Mouse (Mus musculus) bone marrow macrophage, adult 2 months (primary cell): ENCODE measurements around the gene Rcc1l. TPM values are rescaled to one million over a fixed set of nuclear protein-coding genes. Genes with fewer than 3 reads are reported as not detected.

ENCODE experiments used
- H3K27ac ChIP-seq: 2 replicates; pipeline ENCODE4 v1.5.1; 2012; ENCODE audit warnings: low read depth, low read length; ENCODE audit not compliant: insufficient read depth
- H3K4me1 ChIP-seq: 2 replicates; pipeline ENCODE4 v1.6.1; 2012; ENCODE audit warnings: low read length; ENCODE audit not compliant: control insufficient read depth, insufficient read depth
- H3K4me3 ChIP-seq: 2 replicates; pipeline ENCODE4 v1.5.1; 2012; ENCODE audit warnings: mild to moderate bottlenecking, low read length, moderate library complexity; ENCODE audit not compliant: insufficient read depth
- CTCF ChIP-seq: IDR thresholded peaks from 2 replicates; pipeline ENCODE4 v1.5.1; 2012; ENCODE audit warnings: low read depth, mild to moderate bottlenecking, low read length, moderate library complexity
- POLR2A ChIP-seq: IDR thresholded peaks from 2 replicates; pipeline ENCODE4 v1.6.1; 2012; ENCODE audit warnings: mild to moderate bottlenecking, low read depth, low read length, borderline replicate concordance
- polyA plus RNA-seq: library from polyadenylated mRNA; stranded (reverse); fragments of >200 nt; gene quantifications from 2 replicates; pipeline ENCODE4 v1.2.4, GENCODE M21; 2012; ENCODE audit not compliant: missing spikeins, insufficient read depth, insufficient read length

The Rcc1l gene
- polyA plus RNA-seq, 1 experiment: 4.9 TPM

- H3K4me1 ChIP-seq: peaks cover 5% of the 10 kb centered on the region
- no peak overlapping the region for H3K27ac ChIP-seq
- TF ChIP-seq CTCF: no peak; the same call in 1 of the 2 replicates
- no peak for TF ChIP-seq POLR2A
- no peak overlapping the region for H3K4me3 ChIP-seq
Observed at GRCm38 (mm10) chr5:134147194-134147753, 29.3 kb downstream of the Rcc1l start.

DNA sequence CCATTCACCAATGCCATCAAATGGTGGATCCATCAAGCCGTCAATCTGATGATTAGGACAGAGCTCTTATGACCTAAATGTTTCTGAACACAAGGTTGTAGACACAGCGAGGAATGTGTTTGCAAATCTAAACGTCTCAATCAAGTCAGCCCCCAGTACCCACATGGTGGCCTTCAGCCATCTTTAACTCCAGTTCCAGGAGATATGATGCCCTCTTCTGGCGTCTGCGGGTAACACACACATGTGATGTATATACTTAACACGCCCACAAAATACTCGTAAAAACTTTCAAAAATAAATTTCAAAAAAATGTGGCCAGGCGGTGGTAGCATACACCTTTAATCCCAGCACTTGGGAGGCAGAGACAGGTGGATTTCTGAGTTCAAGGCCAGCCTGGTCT, 31.6 kb downstream of the Rcc1l start:
- H3K27ac ChIP-seq: no peak overlapping the region
- H3K4me3 ChIP-seq: no peak overlapping the region
- no peak for TF ChIP-seq CTCF
- TF ChIP-seq POLR2A: no peak
- H3K4me1 ChIP-seq: peaks cover 5% of the 10 kb centered on the region

- TF ChIP-seq POLR2A (no peak), CTCF (no peak)
- Histone ChIP-seq H3K27ac (no peak overlapping the region), H3K4me1 (peaks cover 4% of the 10 kb centered on the region), H3K4me3 (no peak overlapping the region)
Observed at GRCm38 (mm10) chr5:134142381-134142780, 34.2 kb downstream of the Rcc1l start.

DNA sequence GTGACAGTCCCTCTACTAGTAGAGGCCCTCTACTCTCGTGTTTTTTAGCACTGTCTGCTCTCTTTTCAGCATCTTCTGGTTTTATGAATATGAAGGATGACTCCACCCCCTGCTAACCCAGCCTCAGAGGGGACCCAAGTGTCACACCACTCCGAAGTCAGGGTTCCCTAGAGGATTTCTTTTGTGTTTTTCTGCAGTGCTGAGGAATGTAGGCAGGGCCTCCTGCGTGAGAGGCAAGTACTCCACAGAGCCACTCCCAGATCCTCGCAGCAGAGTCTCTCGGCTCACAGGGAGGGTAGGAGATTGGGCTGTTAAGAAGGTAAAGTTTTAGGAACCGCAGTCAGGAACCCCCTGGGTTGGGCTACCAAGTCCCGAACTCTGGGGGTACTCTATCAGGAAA, 35.3 kb downstream of the Rcc1l start:
- Histone ChIP-seq H3K27ac (no peak overlapping the region), H3K4me3 (no peak overlapping the region), H3K4me1 (no peaks in the 10 kb centered on the region)
- TF ChIP-seq CTCF (no peak), POLR2A (no peak)

- H3K4me1 ChIP-seq: no peaks in the 10 kb centered on the region
- TF ChIP-seq CTCF (no peak), POLR2A (no peak)
Observed at GRCm38 (mm10) chr5:134139429-134139828, 37.1 kb downstream of the Rcc1l start.

DNA sequence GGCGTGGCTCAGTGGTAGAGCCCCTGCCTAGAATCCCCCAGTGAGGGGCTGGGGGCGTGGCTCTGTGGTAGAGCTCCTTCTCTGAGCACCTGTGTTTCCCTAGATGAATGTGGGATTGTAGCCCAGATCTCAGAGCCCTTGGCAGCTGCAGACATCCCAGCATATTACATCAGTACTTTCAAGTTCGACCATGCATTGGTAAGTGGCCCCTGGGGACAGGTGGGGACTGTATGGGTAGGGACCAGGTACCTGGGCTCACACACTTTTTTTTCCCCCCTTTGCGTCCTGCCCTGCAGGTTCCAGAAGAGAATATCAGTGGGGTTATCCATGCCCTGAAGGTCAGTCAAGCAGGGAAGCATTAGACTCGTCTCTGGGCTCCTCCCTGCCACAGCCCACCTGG, 38.6 kb downstream of the Rcc1l start:
- Histone ChIP-seq H3K4me1 (no peaks in the 10 kb centered on the region), H3K4me3 (no peak overlapping the region)
- TF ChIP-seq CTCF: no peak
- TF ChIP-seq POLR2A: no peak

More at GRCm38 (mm10) chr5:134139429-134139828, 37.1 kb downstream of the Rcc1l start:
- no peak overlapping the region for H3K4me3 ChIP-seq
- H3K27ac ChIP-seq: no peak overlapping the region

GRCm38 (mm10) chr5:134136022-134136421, 40.6 kb downstream of the Rcc1l start:
- TF ChIP-seq POLR2A: no peak
- no peak for TF ChIP-seq CTCF
- peaks cover 5% of the 10 kb centered on the region for H3K4me1 ChIP-seq
- H3K4me3 ChIP-seq: no peak overlapping the region
- H3K27ac ChIP-seq: no peak overlapping the region

More for the DNA sequence above, 38.6 kb downstream of the Rcc1l start:
- no peak overlapping the region for H3K27ac ChIP-seq

DNA sequence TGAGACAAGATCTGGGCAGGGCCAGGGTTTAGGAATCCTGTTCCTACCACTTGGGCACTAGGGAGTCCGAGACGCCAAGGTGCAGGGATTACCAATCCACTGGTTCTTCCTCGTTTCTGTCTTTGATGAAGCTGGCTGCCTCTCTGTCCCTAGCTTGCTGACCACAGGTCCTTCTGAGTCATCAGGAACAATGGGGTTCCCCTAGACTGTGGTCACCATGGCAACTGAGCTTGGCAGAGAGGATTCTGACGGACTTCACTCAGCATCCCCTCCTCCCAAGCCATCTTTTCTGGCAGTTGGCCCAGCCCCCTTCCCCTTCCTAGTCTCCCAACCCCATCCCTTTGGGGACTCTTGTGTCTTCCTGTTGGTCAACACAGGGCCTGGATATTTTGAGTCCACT, 45.0 kb downstream of the Rcc1l start:
- peaks cover 5% of the 10 kb centered on the region for H3K4me1 ChIP-seq

GRCm38 (mm10) chr5:134126232-134126631, 50.3 kb downstream of the Rcc1l start:
- H3K4me1 ChIP-seq: peaks cover 2% of the 10 kb centered on the region
- TF ChIP-seq CTCF: no peak
- TF ChIP-seq POLR2A: no peak
- H3K4me3 ChIP-seq: no peak overlapping the region
- no peak overlapping the region for H3K27ac ChIP-seq

More for the DNA sequence above, 45.0 kb downstream of the Rcc1l start:
- H3K27ac ChIP-seq: no peak overlapping the region
- TF ChIP-seq CTCF (no peak), POLR2A (no peak)
- no peak overlapping the region for H3K4me3 ChIP-seq

GRCm38 (mm10) chr5:134123846-134124245, 52.7 kb downstream of the Rcc1l start:
- Histone ChIP-seq H3K4me1 (peaks cover 5% of the 10 kb centered on the region), H3K4me3 (no peak overlapping the region), H3K27ac (no peak overlapping the region)
- TF ChIP-seq CTCF (no peak), POLR2A (no peak)
